Mouse (Mus musculus) G1E (cell line): ENCODE measurements around the gene Rab5c.

ENCODE experiments used
- CTCF ChIP-seq: IDR thresholded peaks from 2 replicates; pipeline ENCODE4 v1.5.1; 2012; ENCODE audit warnings: low read depth, low read length, inconsistent platforms, mixed read lengths
- POLR2AphosphoS5 ChIP-seq: IDR thresholded peaks from 2 replicates; pipeline ENCODE4 v1.6.1; 2012; ENCODE audit warnings: low read depth, low read length, inconsistent platforms; ENCODE audit not compliant: insufficient replicate concordance

GRCm38 (mm10) chr11:100681826-100682225 lies 56.2 kb downstream of the Rab5c start:
- TF ChIP-seq CTCF (no peak), POLR2AphosphoS5 (no peak)
